Mouse (Mus musculus) thymus, postnatal 14 days (tissue): ENCODE measurements around the gene 2810004N23Rik.
A peak's percentile ranks its signal among the peaks of the same experiment; 100 is the strongest.

ENCODE experiments used
- DNase-seq: peaks from one replicate; pipeline ENCODE4 v3.0.0; 2021

The 2810004N23Rik gene

DNA sequence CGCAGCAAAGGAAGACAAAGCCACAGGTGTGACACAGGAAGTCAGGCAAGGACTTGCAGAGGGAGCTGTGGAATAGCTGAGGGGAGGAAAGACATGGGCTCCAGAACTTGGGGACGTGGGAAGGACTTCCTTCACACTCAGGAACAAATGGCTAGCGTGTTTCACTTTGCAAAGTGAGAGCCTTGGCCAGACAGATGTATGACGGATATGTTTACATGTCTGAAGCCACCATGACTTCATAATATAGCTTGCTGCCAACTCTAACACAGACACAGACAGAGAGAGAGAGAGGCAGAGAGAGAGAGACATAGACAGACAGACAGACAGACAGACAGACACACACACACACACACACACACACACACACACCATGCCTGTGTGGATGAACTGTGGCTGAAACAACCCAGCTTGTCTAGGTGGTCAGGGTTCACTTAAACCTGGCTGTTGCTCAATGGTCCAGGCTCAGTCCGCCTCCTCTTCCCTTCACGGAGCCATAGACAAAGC lies 43.3 kb downstream of the 2810004N23Rik start:
- no peak for DNase-seq

DNA sequence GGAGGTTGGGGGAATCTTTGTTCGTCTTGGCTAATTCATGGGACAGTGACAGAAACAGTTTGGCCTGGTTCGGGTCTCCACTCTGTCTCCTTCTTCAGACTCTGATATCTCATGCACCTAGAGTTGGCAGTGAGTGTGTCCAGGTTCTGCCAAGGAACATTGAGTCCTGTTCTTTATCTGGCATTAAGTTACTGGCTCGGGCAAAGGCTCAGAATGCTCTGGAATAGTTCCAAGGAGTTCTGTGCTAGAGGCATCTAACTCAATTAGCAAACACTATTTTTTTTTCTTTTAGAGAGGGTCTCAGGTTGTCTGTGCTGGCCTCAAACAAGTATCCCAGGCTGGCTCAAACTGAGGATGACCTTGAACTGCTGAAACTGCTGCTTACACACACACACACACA lies 45.6 kb downstream of the 2810004N23Rik start:
- DNase-seq, result no peak

DNA sequence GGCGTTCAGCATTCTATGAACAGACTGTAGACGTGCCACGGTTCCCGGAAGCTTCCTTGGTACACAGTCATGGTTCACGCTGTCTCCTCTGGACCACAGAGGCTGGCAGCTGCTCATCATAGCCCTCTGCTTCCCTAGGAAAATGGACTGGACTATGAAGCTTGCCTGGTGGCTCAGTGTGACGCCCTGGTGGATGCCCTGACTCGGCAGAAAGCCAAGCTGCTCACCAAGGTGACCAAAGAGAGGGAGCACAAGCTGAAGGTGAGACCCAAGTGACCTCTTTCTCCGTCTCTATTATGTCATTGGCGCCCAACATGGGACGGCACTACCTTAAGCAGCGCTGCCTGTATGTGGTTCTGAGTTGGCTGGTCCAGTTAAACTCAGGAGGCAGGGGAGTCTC lies 46.1 kb downstream of the 2810004N23Rik start:
- no peak for DNase-seq

DNA sequence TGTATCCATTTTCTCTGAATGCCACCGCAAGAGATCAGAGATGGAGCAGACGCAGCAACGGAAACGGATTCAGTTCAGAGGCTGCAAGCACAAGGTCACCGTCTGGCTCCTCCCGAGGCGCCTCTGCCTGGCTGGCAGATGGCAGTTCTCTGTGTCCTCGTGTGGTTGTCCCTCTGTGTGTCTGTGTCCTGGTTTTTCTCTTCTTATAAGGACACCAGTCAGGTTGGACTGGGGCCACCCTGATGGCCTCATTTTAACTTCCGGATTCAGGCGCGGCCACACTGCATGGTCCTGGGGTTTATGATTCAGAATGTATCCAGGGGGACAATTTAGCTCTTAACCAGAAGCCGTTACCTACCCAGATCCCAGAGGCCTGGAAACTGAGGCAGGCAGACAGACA lies 47.0 kb downstream of the 2810004N23Rik start:
- no peak for DNase-seq

DNA sequence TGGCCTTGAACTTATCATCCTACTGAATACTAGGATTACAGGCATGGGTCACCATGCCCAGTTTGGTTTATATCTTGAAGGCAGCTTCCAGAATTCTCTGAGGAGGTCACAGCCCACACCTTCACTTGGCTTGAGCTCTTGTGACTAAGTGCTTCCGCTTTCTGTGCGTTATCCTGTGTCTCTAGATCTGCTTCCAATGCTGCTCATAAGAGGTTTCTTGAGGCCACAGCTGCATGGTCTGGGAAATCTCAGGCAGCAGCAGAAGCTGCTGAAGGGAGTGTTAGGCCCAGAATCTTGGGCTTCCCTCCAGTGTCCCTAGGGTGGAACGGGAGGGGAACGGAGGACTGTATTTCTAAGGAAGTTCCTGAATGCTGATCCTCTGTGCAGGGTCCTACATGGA lies 49.6 kb downstream of the 2810004N23Rik start:
- DNase-seq, result no peak

DNA sequence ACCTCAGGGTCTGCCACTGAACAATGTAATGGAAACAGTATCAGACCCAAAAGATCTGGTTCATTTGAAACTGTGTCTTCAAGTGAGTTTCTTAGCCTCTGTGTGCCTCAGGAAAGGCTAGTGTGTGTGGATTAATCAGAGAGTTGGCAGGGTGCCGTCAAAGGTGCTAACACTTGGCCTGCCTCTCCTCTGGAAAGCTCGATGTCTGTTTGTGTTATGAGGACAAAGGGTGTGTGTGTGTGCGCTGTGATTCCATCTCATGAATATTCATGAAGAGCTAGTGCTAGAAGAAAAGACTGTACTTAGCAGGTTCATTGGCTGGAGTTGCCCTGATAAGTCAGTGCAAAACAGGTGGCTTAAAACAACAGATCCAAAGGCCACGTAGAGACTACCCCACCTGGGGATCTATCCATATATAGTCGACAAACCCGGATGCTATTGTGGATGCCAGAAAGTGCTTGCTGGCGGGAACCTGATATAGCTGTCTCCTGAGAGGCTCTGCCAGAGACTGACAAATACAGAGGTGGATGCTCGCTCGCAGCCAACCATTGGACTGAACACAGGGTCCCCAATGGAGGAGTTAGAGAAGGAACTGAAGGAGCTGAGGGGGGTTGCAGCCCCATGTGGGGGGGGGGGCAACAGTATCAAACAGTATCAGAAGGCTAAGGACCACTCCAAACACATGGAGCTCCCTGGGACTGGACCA lies 52.1 kb downstream of the 2810004N23Rik start:
- DNase-seq, result no peak

DNA sequence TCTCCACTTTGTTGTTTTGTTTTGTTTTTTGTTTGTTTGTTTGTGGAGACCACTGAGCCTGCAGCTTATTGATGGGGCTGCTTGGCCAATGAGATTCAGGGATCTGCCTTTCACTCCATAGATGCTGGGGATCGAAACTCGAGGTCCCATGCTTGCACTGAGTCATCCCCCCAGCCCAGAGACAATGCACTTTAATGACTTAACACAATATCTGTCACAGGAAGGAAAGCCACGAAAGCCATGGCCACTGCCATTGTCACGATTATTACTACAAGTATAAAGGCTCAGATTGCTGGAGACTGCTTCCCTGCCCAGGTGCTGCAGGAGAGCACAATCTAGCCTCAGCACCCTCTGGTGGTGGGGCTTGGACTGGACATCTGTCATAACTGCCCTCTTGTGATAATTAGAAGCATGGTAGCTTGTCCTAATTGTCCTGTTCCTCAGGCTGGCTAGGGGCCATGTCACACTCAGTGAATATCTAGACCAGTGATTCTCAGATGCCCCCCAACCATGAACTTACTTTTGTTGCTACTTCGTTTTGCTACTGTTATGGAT lies 52.8 kb downstream of the 2810004N23Rik start:
- no peak for DNase-seq

DNA sequence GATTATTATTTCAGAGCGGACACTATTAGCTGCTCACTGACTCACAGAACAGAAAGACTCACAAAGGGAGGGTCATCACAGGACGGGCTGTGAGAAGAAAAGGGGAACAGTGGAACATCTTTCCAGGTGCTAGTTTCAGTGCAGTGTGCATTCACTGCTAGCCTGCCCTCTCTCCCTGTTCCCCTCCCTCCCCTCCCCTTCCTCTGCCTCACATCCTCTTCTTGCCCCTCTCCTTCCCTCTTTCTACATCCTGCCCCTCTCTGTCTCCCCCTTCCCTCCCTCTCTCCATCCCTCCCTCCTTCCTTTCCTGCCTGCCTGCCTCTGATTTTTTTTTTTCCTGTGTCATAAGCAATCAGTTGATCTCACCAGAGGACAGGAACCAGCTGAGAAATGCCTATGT lies 53.5 kb downstream of the 2810004N23Rik start:
- DNase-seq, result no peak

DNA sequence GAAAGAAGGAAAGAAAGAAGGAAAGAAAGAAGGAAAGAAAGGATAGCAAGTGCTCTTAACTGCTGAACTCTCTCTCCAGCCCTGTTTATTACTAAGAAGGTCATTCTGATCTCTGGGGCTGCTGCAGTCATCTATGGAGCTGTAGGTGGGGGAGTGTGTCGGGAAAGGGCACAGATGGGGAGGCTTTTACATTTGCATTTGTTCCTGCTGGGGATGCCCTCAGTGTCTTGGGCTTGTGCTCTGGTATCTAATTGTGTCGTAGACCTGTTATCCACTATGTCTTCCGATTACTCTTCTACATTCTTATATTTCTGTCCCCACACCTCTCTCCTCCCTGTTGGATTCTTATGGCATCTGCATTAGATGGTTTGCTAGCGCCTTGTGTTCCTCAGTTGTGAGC lies 56.9 kb downstream of the 2810004N23Rik start:
- no peak for DNase-seq

DNA sequence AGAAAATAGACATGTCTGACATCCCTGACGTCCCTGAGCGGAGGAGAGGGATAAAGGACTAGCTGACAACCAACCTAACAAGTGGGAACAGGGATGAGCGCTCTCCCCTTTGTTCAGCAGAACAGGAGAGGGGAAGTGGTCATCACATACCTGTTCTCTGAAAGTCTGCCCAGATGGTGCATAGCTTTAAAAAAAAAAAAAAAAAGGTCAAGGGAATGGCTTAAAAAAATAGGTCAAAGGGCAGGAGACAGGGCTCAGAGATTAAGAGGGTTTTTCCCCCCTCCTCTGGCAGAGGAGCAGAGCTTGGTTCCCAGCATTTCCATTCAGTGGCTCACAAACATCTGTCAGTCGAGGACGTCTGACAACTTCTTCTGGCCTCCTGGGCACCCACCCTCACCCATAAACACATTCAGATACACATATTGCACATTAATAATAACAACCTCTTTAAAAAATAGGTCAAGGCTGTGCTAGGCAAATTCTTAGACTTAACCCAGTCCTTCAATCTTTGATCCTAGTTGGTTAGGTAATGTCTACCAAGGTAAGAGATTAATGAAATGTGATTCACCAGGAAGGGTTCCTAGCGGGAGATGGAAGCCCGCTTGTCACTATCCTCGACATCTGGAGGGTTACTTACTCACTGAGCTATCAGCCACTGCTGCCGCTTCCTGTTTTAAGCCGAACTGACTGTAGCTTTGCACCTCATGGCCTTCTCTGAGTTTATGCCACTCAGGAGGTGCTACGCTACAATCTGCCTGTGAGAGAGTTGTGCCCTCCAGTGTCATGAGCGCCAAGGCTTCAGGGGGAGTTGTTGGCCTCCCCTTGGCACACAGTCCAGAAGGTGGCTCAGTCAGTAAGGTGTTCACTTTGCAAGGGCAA lies 58.9 kb downstream of the 2810004N23Rik start:
- DNase-seq, result no peak

DNA sequence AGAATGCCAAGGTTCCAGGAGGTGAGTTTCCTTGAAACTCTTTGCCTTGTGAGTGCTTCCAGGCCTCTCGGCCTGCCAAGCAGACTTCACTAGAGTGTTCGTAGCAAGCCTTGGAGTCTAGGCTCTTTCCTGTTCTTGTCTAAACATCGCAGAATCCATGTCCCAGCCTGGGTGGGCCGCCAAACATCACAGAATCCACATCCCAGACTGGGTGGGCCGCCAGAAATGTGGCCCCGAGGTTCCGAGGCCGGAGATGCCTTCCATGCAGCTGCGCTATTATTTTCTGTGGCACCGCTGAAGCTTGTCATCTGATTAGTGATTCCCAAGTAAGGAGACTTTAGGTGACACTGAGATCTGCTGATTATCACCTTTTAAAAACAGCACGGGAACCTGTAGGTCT lies 62.4 kb downstream of the 2810004N23Rik start:
- no peak for DNase-seq

DNA sequence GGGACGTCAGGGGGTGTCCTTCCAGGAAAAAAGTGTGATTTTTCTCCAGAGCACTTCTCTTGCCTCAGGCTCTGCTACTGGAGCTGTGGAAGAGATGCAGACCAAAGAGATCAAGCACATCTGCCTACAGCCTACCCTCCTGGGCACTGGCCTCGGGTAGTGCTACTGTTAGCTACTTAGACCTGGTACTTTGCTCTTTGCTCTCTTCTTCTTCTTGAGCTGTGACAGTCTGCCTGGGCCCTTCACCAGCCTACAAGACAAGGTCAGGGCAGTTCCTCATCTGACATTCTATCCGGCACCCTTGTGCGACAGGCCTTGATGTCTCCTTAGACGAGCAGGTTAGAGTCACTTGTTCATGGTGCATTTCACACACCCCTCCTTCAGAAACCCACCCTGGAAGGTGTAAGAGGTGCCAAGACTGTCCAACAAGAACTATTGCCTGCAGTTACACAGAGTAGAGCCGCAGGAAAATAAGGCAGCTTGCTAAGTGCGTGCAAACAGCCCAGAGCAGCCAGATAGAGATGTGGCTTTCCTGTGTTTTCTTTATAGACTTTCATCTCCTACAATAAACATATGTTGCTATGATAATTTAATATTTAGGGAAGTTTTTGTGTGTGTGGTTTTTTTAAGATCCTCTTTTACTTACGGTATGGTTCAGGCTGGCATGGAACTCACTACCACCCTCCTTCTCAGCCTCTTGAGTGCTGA lies 67.0 kb downstream of the 2810004N23Rik start:
- DNase-seq, result no peak

DNA sequence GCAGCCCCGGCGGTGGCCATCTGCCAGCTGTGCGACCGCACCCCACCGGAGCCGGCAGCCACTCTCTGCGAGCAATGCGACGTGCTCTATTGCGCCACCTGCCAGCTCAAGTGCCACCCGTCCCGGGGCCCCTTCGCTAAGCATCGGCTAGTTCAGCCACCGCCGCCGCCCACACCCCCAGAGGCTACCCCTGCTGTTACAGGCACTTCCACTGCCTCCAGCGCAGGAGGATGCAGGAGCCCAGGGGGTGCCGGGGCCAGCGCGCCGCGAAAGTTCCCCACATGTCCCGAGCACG lies 68.5 kb downstream of the 2810004N23Rik start:
- DNase-seq, result peak; percentile 55

DNA sequence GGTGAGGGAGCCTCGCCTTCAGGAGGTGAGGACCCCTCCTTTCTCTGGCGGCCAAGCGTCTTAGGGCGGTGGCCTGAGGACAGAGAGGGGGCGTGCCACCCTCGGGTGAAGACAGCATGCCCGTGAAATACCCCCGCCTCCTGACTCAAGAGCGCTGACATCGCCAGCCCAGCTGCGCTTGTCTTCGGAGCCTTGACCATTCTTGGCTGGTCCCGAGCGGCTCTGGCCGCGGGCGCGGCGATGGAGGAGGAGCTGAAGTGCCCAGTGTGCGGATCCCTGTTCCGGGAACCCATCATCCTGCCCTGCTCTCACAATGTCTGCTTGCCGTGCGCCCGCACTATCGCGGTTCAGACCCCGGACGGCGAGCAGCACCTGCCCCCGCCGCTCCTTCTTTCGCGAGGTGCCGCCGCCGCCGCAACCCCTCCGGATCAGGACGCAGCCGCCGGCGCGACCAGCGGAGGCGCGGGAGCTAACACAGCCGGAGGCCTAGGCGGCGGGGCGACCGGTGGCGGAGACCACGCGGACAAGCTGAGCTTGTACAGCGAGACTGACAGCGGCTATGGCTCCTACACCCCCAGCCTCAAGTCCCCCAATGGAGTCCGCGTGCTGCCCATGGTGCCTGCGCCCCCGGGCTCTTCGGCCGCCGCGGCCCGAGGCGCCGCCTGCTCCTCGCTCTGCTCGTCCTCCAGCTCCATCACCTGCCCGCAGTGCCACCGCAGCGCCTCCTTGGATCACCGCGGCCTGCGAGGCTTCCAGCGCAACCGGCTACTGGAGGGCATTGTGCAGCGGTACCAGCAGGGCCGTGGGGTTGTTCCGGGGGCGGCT lies 69.0 kb downstream of the 2810004N23Rik start:
- DNase-seq, result peak; percentile 6

DNA sequence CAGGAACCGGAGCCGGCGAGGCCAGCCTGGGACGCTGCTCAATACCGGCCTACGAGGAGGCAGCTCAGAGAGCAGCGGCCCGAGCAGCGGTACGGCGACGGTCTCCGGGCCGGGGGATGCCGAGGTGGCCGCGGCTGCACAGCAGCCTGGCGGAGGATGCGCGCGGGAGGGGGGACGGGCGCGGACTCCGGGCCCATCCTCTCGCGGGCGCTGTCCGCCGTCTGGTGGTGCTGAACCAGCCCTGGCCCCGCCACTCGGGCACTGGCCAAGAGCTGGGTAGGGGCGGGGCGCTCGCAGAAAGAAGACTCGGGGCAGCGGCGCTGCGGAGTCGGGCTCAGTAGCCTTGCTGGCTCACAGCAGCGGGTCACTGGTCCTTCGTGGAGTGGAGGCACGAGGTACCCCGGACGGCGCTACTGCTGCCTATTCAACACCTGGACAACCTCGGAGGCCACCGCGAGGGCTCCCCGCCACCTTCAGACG lies 69.7 kb downstream of the 2810004N23Rik start:
- DNase-seq, result peak; percentile 88

DNA sequence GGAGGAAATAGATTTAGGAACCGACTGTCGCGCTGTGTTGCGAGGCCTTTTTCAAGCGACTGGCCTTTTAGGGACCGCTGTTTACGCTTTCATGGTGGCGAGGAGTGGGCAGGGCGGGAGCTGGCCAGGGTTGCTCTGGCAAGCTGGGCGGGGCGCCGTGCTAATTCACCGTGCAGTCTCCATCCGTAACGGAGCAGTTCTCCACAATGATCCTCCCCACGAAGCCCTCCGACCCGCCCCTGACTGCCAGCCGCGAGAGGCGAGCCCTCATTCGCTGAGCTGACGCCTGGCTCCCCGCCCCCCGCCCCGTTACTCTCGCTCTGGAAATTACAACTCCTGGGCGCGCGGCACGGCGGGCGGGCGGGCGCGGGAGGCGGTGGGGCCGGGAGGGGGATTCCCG lies 70.2 kb downstream of the 2810004N23Rik start, which contains the start of gene Trim67:
Gene Trim67 (plus strand): TSS at position 385 of the 400 bp plus-strand sequence.
- DNase-seq, result peak; percentile 36

DNA sequence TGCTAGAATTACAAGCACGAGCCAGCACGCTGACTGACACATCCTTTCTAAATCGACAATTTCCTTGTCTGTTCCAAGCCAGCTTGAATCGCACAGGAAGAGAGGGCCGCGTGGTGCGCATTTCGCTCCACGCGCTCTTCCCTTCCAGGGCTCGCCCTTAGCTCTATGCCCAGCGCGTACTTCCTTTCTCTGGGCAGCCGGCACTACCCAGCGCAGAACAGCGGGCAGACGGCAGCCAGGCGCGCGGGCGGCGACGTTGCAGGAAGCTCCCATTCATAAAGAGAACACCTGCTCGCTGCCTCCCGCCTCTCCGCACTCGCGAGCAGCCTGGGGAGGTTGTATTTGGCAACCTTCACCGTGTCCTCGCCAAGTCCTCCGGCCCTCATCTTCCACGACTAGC lies 70.7 kb downstream of the 2810004N23Rik start:
- peak; percentile 35 for DNase-seq

DNA sequence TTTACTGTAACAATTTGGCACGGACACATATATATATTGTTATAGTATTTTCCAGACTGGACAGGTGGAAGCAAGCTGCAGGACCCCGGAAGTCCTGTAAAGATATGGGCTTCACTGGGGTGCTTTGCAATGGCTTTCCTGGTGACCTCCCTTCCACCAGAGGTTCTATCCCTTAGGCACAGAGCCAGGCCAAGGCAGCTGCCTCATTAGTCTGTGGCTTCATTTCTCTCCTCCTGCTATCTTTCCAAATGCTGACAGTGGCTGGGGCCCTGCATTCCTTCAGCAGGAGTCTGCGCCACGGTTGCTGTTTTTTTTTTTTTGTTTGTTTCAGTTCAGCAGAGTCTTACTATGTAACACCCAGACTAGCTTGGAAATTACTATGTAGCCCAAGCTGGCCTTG lies 71.2 kb downstream of the 2810004N23Rik start:
- no peak for DNase-seq

DNA sequence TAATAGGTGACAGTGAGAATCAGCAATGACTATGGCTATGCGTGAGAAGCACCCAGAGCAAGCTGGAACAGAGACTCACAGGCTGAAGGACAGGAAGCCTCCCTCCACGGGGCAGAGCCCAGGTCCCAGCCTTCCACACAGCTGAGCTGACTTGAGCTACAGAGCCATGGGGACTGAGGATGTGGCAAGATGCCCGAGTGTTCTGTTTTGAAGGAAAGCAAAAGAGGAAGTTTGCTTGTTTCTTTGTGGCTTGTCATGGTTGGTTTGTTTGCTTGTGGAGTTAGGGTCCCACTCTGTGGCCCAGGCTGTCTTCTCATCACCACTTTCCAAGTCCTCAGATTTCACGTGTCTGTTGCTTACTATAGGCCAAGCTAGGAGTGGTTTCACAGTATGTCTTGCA lies 72.2 kb downstream of the 2810004N23Rik start:
- DNase-seq, result no peak
